Mouse (Mus musculus) liver, postnatal 0 days (tissue): ENCODE results near the gene Ros1.

ENCODE experiments used
- CTCF ChIP-seq: sonication (generic); IDR thresholded peaks from 2 replicates; pipeline ENCODE4 v1.5.1; 2016; ENCODE audit warnings: antibody characterized with exemption, low read depth
- EP300 ChIP-seq: IDR thresholded peaks from 2 replicates; pipeline ENCODE4 v1.6.1; 2016; ENCODE audit warnings: antibody characterized with exemption, low read depth, mild to moderate bottlenecking

DNA sequence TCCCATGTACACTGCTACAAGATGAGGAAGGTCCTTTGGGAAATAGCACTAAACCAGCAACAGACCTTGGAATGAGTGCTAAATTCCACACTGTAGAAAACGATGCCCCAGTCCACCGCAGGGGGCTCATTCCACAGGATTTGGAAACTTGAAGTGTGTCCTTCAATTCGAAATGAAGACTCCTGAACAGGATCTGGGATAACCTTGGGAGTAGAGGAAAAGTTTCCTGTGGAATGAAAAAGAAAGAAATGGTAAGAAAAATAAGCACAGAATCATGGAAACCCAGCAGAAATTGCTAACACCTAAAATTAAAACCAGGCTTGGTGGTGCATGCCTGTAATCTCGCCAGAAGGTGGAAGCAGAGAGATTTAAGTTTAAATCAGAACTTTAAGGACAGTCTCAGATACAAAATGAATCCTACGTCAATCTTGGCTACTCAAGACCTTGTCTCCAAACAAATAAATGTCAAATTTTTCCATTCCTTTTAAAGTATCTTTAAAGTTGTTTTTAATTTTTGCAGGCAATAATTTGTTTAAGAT is 66.1 kb downstream of the Ros1 start:
- TF ChIP-seq CTCF (0 out of 2 replicates have a peak, but pooled peaks have one; percentile 19), EP300 (no peak)
